Mouse (Mus musculus) left cerebral cortex, postnatal 36 days (tissue): Measurements from ENCODE around the gene Nif3l1. TPM values are rescaled to one million over a fixed set of nuclear protein-coding genes. Genes with fewer than 3 reads are reported as not detected.

Experiments used
- DNase-seq, 2 experiments: peaks; one replicate each; pipeline ENCODE4 v3.0.0; 2021 to 2022; ENCODE audit warnings: low spot score in 2 of 2, mixed read lengths in 1 of 2
- intact Hi-C: fragments of 180-260 bp; cut with DNase I; formaldehyde crosslinking; loops from one replicate; pipeline ENCODE4 v1.15.1; 2025
- total RNA-seq, 2 experiments: library from RNA; stranded (reverse); gene quantifications; 2 replicates each; pipeline ENCODE4 v1.2.3; 2021

The Nif3l1 gene
- total RNA-seq, 2 experiments from 2014 or later, result 15.9 to 21.6 TPM

- no peak for DNase-seq
- intact Hi-C loops, result no loop called here
Measured at GRCm38 (mm10) chr1:58447766-58448165, 2.8 kb downstream of the Nif3l1 start.

DNA sequence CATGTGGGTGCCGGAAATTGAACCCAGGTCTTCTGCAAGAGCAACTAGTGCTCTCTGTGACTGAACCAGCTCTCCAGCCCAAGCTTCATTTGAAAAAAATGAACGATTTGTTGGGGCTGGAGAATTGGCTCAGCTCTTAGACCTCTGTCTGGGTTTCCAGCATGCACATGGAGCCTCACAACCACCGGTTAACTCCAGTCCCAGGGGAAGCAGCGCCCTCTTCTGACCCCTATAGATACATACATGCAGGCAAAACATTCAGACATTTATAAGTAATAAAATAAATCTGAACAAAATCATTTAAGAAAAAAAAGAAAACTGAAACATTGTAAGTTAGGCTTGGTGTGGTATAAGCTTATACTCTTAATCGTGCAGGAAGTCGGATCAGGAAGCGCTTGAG is 3.4 kb downstream of the Nif3l1 start:
- DNase-seq, result no peak
- intact Hi-C loops, result no loop called here

- intact Hi-C loops, result no loop called here
- DNase-seq, result no peak
Measured at GRCm38 (mm10) chr1:58454316-58454715, 9.4 kb downstream of the Nif3l1 start.

DNA sequence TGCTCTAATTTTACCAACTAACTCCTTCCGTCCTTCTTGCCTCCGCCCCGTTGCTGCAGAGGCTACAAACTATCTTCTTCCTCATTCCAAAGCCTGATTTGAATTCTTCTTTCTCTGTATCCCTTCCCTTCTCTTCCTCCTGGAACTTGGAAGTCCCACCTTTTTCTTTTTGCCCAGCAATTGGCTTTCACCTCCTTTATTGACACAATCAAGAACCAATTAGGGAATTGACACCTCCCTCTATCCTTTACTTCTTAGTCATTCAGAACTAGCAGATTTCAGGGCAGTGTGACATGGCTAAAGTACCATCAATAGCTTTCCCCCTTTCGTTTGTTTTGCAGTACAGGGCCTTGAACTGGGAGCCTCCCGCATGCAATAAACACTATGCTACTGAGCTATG is 13.2 kb downstream of the Nif3l1 start:
- intact Hi-C loops, result no loop called here

DNA sequence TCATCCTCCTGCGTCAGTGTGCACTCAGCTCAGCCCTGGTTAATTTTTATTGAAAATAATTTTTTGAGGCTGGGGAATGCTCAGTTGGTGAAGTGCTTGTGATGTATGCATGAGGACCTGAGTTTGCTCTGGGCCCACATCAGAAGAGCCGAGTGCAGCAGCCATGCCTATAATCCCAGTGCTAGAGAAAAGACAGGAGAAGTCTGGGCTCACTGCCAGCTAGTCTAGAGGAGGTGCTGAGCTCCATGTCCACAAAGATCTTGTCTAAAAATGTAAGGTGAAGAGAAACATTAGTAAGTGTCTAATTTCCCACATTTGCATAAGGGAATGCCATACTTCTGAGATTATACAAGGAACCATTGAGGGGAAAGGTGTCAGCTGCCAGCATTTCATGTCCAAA is 13.9 kb downstream of the Nif3l1 start:
- intact Hi-C loops, result no loop called here
- no peak for DNase-seq

More for the DNA sequence above, 13.2 kb downstream of the Nif3l1 start:
- DNase-seq, result no peak

DNA sequence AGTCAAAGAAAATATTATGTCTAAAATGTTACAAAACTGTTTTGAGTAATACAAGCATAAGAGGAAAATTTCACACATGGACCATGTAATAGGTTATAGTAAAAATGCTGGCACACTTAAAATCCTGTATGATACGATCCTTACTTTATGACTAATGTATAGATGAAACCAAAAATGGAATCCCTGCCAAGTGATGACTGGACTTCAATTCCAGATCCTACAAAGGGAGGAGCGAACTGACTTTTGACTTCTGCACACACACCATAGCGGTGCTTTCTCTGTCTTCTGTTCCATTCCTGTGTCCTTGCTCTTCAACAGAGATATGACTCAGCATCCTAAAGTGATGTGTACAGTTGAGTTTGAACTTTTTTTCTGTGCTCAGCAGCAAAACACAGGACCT is 15.6 kb downstream of the Nif3l1 start:
- intact Hi-C loops, result no loop called here
- DNase-seq, result no peak

GRCm38 (mm10) chr1:58463935-58464334 is 19.0 kb downstream of the Nif3l1 start:
- intact Hi-C loops, result no loop called here
- DNase-seq, result no peak

GRCm38 (mm10) chr1:58465042-58465441 is 20.1 kb downstream of the Nif3l1 start:
- DNase-seq, result no peak
- intact Hi-C loops, result no loop called here

DNA sequence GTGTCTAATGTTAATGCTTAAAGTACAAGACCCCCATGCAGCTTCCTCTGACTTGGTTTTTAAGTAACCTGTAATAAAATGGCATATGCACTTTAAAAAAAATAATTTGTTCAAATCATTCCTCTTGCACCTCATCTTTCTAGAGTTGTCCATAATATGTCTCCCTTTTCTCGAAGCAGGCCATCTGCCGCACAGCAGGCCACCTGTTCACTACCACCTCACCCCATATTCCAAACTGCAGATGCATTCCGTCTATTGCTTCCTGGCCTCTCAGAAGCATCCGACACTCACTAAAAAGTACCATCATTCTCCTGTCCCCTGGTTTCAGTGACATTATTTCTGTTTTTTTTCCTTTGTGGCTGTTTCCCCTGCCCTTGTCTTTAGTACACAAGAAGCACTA is 20.6 kb downstream of the Nif3l1 start:
- no peak for DNase-seq
- intact Hi-C loops, result no loop called here

DNA sequence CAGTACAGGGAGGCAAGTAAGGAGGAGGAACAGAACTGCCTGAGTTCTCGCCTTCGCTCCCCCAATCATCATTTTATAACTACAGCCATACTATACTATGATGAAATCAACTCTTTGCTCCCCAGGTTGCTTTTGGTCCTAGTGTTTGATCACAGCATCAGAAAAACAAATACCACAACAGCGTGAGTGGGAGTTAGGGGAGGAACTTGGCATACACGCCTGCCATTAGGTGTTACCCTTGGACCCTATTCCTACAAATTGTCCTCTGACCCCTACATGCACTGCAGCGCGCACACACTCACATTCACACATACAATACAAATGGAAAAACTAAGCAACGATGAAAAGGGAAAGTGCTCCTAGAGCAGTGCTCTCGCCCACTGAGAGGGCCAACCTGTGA is 30.7 kb downstream of the Nif3l1 start:
- intact Hi-C loops, result no loop called here
- no peak for DNase-seq

DNA sequence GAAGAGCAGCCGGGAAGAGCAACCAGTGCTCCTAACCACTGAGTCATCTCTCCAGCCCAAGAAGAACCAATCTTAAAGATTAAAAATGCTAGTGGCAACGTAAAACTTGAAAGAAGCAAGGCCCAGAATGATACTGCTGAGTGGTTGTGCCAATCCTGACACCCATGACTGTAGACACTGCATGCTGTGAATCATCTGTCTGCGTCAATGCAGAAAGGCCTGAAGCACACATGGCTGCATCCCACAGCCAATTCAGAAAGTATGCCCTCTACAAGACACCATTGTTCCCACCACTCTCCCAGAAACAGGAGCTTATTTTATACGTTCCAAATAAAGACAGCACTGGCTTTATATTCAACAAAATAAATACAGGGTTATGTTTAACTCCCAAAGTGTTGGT is 37.7 kb downstream of the Nif3l1 start:
- DNase-seq, result no peak
- intact Hi-C loops, result no loop called here

GRCm38 (mm10) chr1:58495603-58496002 is 50.7 kb downstream of the Nif3l1 start:
- intact Hi-C loops, result no loop called here
- DNase-seq, result no peak

DNA sequence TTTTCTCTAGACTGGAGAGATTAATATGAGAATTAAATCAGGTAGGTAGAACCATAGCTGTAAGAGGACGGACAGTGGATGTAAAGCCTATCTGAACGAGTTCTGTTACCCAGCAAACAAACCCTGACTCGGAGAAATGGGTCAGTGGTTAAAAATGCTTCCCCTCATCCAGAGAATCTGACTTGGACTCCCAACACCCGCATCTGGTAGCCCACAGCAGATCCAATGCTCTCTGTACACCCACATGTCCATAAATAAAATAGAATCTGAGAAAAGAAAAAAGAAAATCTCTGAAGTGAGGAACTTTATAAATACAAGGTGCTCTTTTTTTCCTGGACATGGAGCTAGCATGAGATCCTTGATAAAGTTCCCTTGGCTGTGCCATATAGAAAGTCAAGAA is 52.7 kb downstream of the Nif3l1 start:
- intact Hi-C loops, result no loop called here
- DNase-seq, result no peak

DNA sequence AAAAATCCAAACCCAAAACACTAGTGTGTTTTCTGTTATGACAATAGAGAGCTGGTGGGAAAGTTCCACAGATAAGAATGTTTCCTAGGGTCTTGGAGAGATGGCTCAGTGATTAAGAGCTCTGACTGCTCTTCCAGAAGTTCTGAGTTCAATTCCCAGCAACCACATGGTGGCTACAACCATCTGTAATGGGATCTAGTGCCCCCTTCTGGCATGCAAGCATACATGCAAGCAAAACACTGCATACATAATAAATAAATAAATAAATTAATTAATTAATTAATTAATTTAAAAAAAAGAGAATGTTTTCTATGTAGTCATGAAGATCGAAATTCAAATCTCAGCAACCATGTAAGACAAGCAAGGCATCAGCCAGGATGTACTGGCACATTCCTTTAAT is 53.8 kb downstream of the Nif3l1 start:
- intact Hi-C loops, result no loop called here

DNA sequence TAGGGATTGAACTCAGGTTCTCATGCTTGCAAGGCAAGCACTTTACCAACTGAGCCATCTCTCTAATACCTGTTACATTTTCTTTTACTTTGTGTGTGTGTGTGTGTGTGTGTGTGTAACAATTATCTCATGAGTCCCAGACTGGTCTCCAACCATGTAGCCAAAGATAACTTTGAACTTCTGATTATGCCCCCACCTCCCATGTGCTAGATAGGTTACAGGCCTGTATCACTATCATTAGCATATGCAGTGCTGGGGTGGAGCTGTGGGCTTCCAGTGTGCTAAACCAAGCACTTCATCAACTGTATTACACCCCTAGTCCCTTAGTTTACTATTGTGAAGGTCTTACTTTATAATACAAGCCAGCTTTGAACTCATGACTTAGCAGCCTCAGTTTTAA is 58.2 kb downstream of the Nif3l1 start:
- intact Hi-C loops, result no loop called here
- DNase-seq, result no peak

More for the DNA sequence above, 53.8 kb downstream of the Nif3l1 start:
- no peak for DNase-seq

DNA sequence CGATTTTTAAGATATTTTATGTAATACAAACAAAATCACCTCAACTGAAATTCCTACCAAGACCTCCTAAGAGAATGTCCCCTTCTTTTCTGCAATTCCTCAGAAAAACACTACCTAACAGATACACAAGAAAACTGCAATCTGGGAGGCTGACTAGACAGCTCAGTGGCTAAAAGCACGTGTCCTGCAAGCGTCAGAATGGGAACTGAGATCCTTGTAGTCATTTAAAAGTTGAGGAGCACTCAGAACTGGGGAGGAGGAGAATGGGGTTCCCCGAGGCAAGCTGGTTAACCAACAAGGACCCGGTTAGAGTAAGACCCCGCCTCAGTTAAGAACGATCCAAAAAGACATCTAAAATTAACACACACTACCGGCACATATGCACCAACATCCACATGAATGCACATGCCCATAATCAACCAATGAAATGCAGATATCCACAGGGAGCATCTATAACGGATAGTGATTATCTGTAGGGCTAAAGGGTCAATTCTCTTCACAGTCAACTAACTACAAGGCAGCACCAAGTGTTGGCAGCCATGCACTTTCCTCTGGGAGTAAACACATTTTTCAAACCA is 58.9 kb downstream of the Nif3l1 start:
- intact Hi-C loops, result no loop called here
- no peak for DNase-seq

- intact Hi-C loops, result no loop called here
- DNase-seq, result peak; percentile 93 to 94
Measured at GRCm38 (mm10) chr1:58504577-58505254, 59.8 kb downstream of the Nif3l1 start, which contains the start of gene Orc2. Gene Orc2, minus strand, starts transcription at chr1:58505109.

DNA sequence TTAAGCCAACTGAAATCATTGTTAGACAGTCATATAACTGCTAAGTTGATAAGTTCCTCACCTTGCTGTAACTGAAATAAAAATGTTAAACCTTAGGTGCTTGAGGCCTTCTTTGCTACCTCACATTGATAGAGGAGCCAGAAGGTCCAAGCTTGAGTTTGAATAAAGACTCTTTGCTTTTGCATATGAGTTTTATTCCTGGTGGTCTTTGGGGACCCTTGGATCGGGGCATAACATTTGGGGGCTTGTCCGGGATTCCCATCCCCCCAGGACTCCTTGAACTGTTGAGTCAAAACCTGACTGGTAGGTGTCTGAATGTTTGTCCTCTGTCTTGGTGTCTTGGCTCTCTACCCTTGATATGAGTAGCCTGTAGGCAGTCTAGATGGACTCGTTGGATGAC is 62.3 kb downstream of the Nif3l1 start:
- intact Hi-C loops, result no loop called here
- DNase-seq, result no peak
